ENCODE assay signal across 21 mouse cellular contexts in genomic region chr11:97832001-97832400, GRCm38 (mm10). TPM values are rescaled to one million over a fixed set of nuclear protein-coding genes. Genes with fewer than 3 reads are reported as not detected.
DNase-seq lines count a peak whose midpoint lies in the region; ATAC-seq and TF ChIP-seq lines count a peak whose summit lies in the region.
"Had no signal": no experiment of that assay in that cellular context is flagged by ENCODE, and none has a peak within 500 bp of the region (broad histone marks: within the 10 kb centered on the region; RNA-seq: fewer than 3 reads in every experiment).

No protein-coding gene starts in this region.

- no peak overlapping the region for H3K27ac ChIP-seq in hindbrain, embryonic 13.5 days
- H3K27ac ChIP-seq in hindbrain, postnatal 0 days: no peak overlapping the region
- H3K27ac ChIP-seq: forebrain, embryonic 12.5 days; heart, embryonic 13.5 days; hindbrain, embryonic 10.5 days; liver, embryonic 13.5 days; neural tube, embryonic 13.5 days had no signal

- no peaks in the 10 kb centered on the region for H3K9me3 ChIP-seq in hindbrain, embryonic 13.5 days
- H3K9me3 ChIP-seq in hindbrain, postnatal 0 days (ENCODE audit: low read length): no peaks in the 10 kb centered on the region
- H3K9me3 ChIP-seq: forebrain, embryonic 12.5 days; heart, embryonic 13.5 days; hindbrain, embryonic 10.5 days; liver, embryonic 13.5 days; neural tube, embryonic 13.5 days had no signal

- peaks cover 81% of the 10 kb centered on the region for H3K36me3 ChIP-seq in hindbrain, embryonic 13.5 days
- H3K36me3 ChIP-seq in hindbrain, postnatal 0 days (ENCODE audit: insufficient read depth, low read length): peaks cover 42% of the 10 kb centered on the region

- H3K4me1 ChIP-seq in hindbrain, embryonic 13.5 days (replicated peaks): no peaks in the 10 kb centered on the region
- H3K4me1 ChIP-seq in hindbrain, postnatal 0 days (ENCODE audit: insufficient read depth, low read length): no peaks in the 10 kb centered on the region
- H3K4me1 ChIP-seq: forebrain, embryonic 12.5 days; hindbrain, embryonic 10.5 days had no signal

- H3K4me3 ChIP-seq in hindbrain, embryonic 13.5 days: no peak overlapping the region
- H3K4me3 ChIP-seq in hindbrain, postnatal 0 days (ENCODE audit: low read length): no peak overlapping the region
- H3K4me3 ChIP-seq: forebrain, embryonic 12.5 days; heart, embryonic 13.5 days; hindbrain, embryonic 10.5 days; liver, embryonic 13.5 days; neural tube, embryonic 13.5 days had no signal

- intact Hi-C loops in gastrocnemius, postnatal 14 days (cut with DNase I; ENCODE audit: low total_unique reads): no loop called here

- 0 out of 2 replicates have a peak overlapping the region, but pooled peaks have one; percentile 6 for H3K9ac ChIP-seq in hindbrain, embryonic 13.5 days
- no peak overlapping the region for H3K9ac ChIP-seq in hindbrain, postnatal 0 days (replicated peaks; ENCODE audit: low read length)
- H3K9ac ChIP-seq: forebrain, embryonic 12.5 days; heart, embryonic 13.5 days; liver, embryonic 13.5 days had no signal

- H3K27me3 ChIP-seq in hindbrain, embryonic 13.5 days: no peaks in the 10 kb centered on the region
- no peaks in the 10 kb centered on the region for H3K27me3 ChIP-seq in hindbrain, postnatal 0 days (ENCODE audit: insufficient read depth, low read length)
- H3K27me3 ChIP-seq: forebrain, embryonic 12.5 days; heart, embryonic 13.5 days; liver, embryonic 13.5 days; neural tube, embryonic 13.5 days had no signal

- no peak overlapping the region for H3K4me2 ChIP-seq in hindbrain, embryonic 13.5 days
- no peak overlapping the region for H3K4me2 ChIP-seq in hindbrain, postnatal 0 days (ENCODE audit: low read depth, low read length)
- H3K4me2 ChIP-seq: forebrain, embryonic 12.5 days; heart, embryonic 13.5 days; liver, embryonic 13.5 days; midbrain, embryonic 11.5 days; neural tube, embryonic 13.5 days had no signal

- WGBS in hindbrain, embryonic 13.5 days: 81% methylated on average over 11 of the region's 11 CpGs
- 74% methylated on average over 11 of the region's 11 CpGs for WGBS in hindbrain, postnatal 0 days

- ATAC-seq in hindbrain, embryonic 13.5 days (ENCODE audit: low FRiP score): no peak
- no peak for ATAC-seq in hindbrain, postnatal 0 days
- ATAC-seq: activated CD4-positive, CD25-positive, alpha-beta regulatory T cell, adult 4 months; inflammation-experienced regulatory T-cells, adult 6 months had no signal

- TF ChIP-seq CTCF in hindbrain, postnatal 0 days (IDR thresholded peaks at IDR 0.05; ENCODE audit: low read depth): no peak

- DNase-seq in gastrocnemius, adult 18-20 months (ENCODE audit: low spot score): peak; percentile 52
- no peak for DNase-seq in gastrocnemius, postnatal 14 days
- DNase-seq in hindbrain, postnatal 0 days (ENCODE audit: low spot score): no peak
- DNase-seq in urinary bladder, adult 2 months (ENCODE audit: low spot score): peak; percentile 20
- DNase-seq in urinary bladder, postnatal 36 days (ENCODE audit: low spot score in 2 of 2): no peak
- DNase-seq in ovary, postnatal 36 days (ENCODE audit: low spot score): no peak
- DNase-seq: B cell, adult 2 months; cerebellum, postnatal 36 days; liver, embryonic 13.5 days; right cerebral cortex, postnatal 14 days; thymus, postnatal 25 days had no signal

RNA-seq across cellular contexts. Expression of gene B230217C12Rik, which starts 8.6 kb away (rescaled TPM):
- total RNA-seq in gastrocnemius, adult 18-20 months (2021): under 1 TPM; 0.19 to 0.34 TPM
- 1 to 10 TPM in 1 of 2 experiments, under 1 TPM in 1; 0.84 to 1.5 TPM for total RNA-seq in gastrocnemius, postnatal 14 days (2021)
- polyA plus RNA-seq in hindbrain, embryonic 13.5 days (2015; fragmentation: Nextera tagmentation; extraction: Ambion mirVana): 28.9 and 29.2 TPM in 2 replicates
- total RNA-seq in hindbrain, postnatal 0 days (2014; rRNA removed): 29.4 and 30.0 TPM in 2 replicates
- polyA plus RNA-seq in hindbrain, postnatal 0 days (2015; fragmentation: Nextera tagmentation; extraction: Ambion mirVana): 31.6 and 32.3 TPM in 2 replicates
- 3.8 and 5.6 TPM in 2 replicates for polyA plus RNA-seq in urinary bladder, adult 2 months (2012; rRNA removed)

RNA-seq across cellular contexts. Expression of gene Lasp1, which starts 33.2 kb away (rescaled TPM):
- 10 to 100 TPM; 10.0 to 19.2 TPM for total RNA-seq in gastrocnemius, adult 18-20 months (2021)
- total RNA-seq in gastrocnemius, postnatal 14 days (2021): 10 to 100 TPM; 29.9 to 39.5 TPM
- 131 and 137 TPM in 2 replicates for polyA plus RNA-seq in hindbrain, embryonic 13.5 days (2015; fragmentation: Nextera tagmentation; extraction: Ambion mirVana)
- 177 and 187 TPM in 2 replicates for total RNA-seq in hindbrain, postnatal 0 days (2014; rRNA removed)
- 121 and 137 TPM in 2 replicates for polyA plus RNA-seq in hindbrain, postnatal 0 days (2015; fragmentation: Nextera tagmentation; extraction: Ambion mirVana)
- polyA plus RNA-seq in urinary bladder, adult 2 months (2012; rRNA removed): 101 and 108 TPM in 2 replicates

RNA-seq across cellular contexts. Expression of gene Rpl23, which starts 49.8 kb away (rescaled TPM):
- 100 to 1,000 TPM; 426 to 450 TPM for total RNA-seq in gastrocnemius, adult 18-20 months (2021)
- total RNA-seq in gastrocnemius, postnatal 14 days (2021): 100 to 1,000 TPM; 607 to 676 TPM
- polyA plus RNA-seq in hindbrain, embryonic 13.5 days (2015; fragmentation: Nextera tagmentation; extraction: Ambion mirVana): 369 and 380 TPM in 2 replicates
- 124 and 141 TPM in 2 replicates for total RNA-seq in hindbrain, postnatal 0 days (2014; rRNA removed)
- polyA plus RNA-seq in hindbrain, postnatal 0 days (2015; fragmentation: Nextera tagmentation; extraction: Ambion mirVana): 351 and 362 TPM in 2 replicates
- 911 and 1,027 TPM in 2 replicates for polyA plus RNA-seq in urinary bladder, adult 2 months (2012; rRNA removed)

RNA-seq across cellular contexts. Expression of gene Fbxo47, which starts 52.0 kb away (rescaled TPM):
- total RNA-seq in gastrocnemius, adult 18-20 months (2021): under 1 TPM; 0.16 to 0.38 TPM
- under 1 TPM; 0.11 to 0.12 TPM for total RNA-seq in gastrocnemius, postnatal 14 days (2021)
- polyA plus RNA-seq in hindbrain, embryonic 13.5 days (2015; fragmentation: Nextera tagmentation; extraction: Ambion mirVana): 0.52 and 0.71 TPM in 2 replicates
- 0.47 and 1.2 TPM in 2 replicates for total RNA-seq in hindbrain, postnatal 0 days (2014; rRNA removed)
- 0.34 and 0.36 TPM in 2 replicates for polyA plus RNA-seq in hindbrain, postnatal 0 days (2015; fragmentation: Nextera tagmentation; extraction: Ambion mirVana)
- polyA plus RNA-seq in urinary bladder, adult 2 months (2012; rRNA removed): 0.28 and 0.40 TPM in 2 replicates

RNA-seq across cellular contexts. Expression of gene 1700001P01Rik, which starts 56.3 kb away (rescaled TPM):
- not detected for total RNA-seq in gastrocnemius, adult 18-20 months (2021)
- not detected for total RNA-seq in gastrocnemius, postnatal 14 days (2021)
- polyA plus RNA-seq in hindbrain, embryonic 13.5 days (2015; fragmentation: Nextera tagmentation; extraction: Ambion mirVana): 0.68 and 0.79 TPM in 2 replicates
- total RNA-seq in hindbrain, postnatal 0 days (2014; rRNA removed): not detected in 2 replicates
- polyA plus RNA-seq in hindbrain, postnatal 0 days (2015; fragmentation: Nextera tagmentation; extraction: Ambion mirVana): not detected in 2 replicates
- polyA plus RNA-seq in urinary bladder, adult 2 months (2012; rRNA removed): 0.13 and 0.41 TPM in 2 replicates
- polyA plus RNA-seq: heart, embryonic 13.5 days; kidney, embryonic 14.5 days; large intestine, adult 2 months had no signal

Comparison
In these comparisons a context has a peak if more than half of its experiments do, and no peak if none do; other contexts are left out.
1. DNase-seq: peak in gastrocnemius, adult 18-20 months (single experiment) and urinary bladder, adult 2 months (single experiment); none in gastrocnemius, postnatal 14 days (single experiment), hindbrain, postnatal 0 days (single experiment), urinary bladder, postnatal 36 days (0 of 2) and ovary, postnatal 36 days (single experiment).
2. RNA of gene B230217C12Rik, which starts 8.6 kb away (total RNA-seq): 29.4 to 30.0 TPM in hindbrain, postnatal 0 days; 0.84 to 1.5 TPM in gastrocnemius, postnatal 14 days and 0.19 to 0.34 TPM in gastrocnemius, adult 18-20 months; every median in the first group is over 10 times any median in the second.